Mouse (Mus musculus): Measurements from ENCODE around the gene Snx21. TPM values are rescaled to one million over a fixed set of nuclear protein-coding genes. Genes with fewer than 3 reads are reported as not detected.

Gene Snx21
- polyA plus RNA-seq, 1 experiment from 2014 or later: 12.1 TPM

- Histone ChIP-seq H3K27ac (ENCODE audit: low read length) (no peak overlapping the region), H3K4me1 (ENCODE audit: control insufficient read depth, low read depth, low read length) (peaks cover 23% of the 10 kb centered on the region), H3K27me3 (ENCODE audit: control insufficient read depth, insufficient read depth, low read depth, low read length) (peaks cover 11% of the 10 kb centered on the region), H3K4me3 (ENCODE audit: low read depth, low read length) (no peak overlapping the region), H3K9ac (ENCODE audit: low read depth, low read length) (no peak overlapping the region), H3K9me3 (replicated peaks; ENCODE audit: control insufficient read depth, low read length) (no peaks in the 10 kb centered on the region), H3K4me2 (ENCODE audit: low read depth, low read length) (no peak overlapping the region), H3K36me3 (ENCODE audit: control insufficient read depth, insufficient read depth) (peaks cover 14% of the 10 kb centered on the region)
- no peak for ATAC-seq (ENCODE audit: low read depth)
- WGBS (ENCODE audit: insufficient replicate concordance): 63% methylated on average over 17 of the region's 17 CpGs
Observed at GRCm38 (mm10) chr2:164776801-164777200, 8.8 kb upstream of the Snx21 start.

- H3K4me3 ChIP-seq (ENCODE audit: low read depth, low read length): no peak overlapping the region
Observed at GRCm38 (mm10) chr2:164777246-164778014, 8.2 kb upstream of the Snx21 start.

GRCm38 (mm10) chr2:164778015-164778287, 7.7 kb upstream of the Snx21 start:
- peaks cover 13% of the 10 kb centered on the region for H3K4me1 ChIP-seq (ENCODE audit: control insufficient read depth, low read depth, low read length)
- no peak overlapping the region for H3K27ac ChIP-seq (ENCODE audit: low read length)
- H3K9ac ChIP-seq (ENCODE audit: low read depth, low read length): no peak overlapping the region
- H3K27me3 ChIP-seq (ENCODE audit: control insufficient read depth, insufficient read depth, low read depth, low read length): peaks cover 11% of the 10 kb centered on the region
- WGBS (ENCODE audit: insufficient replicate concordance): 83% methylated on average over 11 of the region's 11 CpGs
- no peak overlapping the region for H3K4me3 ChIP-seq (ENCODE audit: low read depth, low read length)
- H3K36me3 ChIP-seq (ENCODE audit: control insufficient read depth, insufficient read depth): peaks cover 3% of the 10 kb centered on the region
- no peaks in the 10 kb centered on the region for H3K9me3 ChIP-seq (replicated peaks; ENCODE audit: control insufficient read depth, low read length)
- ATAC-seq (ENCODE audit: low read depth): no peak
- H3K4me2 ChIP-seq (ENCODE audit: low read depth, low read length): no peak overlapping the region

More at GRCm38 (mm10) chr2:164777246-164778014, 8.2 kb upstream of the Snx21 start:
- no peaks in the 10 kb centered on the region for H3K9me3 ChIP-seq (replicated peaks; ENCODE audit: control insufficient read depth, low read length)
- peaks cover 11% of the 10 kb centered on the region for H3K27me3 ChIP-seq (ENCODE audit: control insufficient read depth, insufficient read depth, low read depth, low read length)
- H3K27ac ChIP-seq (ENCODE audit: low read length): no peak overlapping the region
- H3K9ac ChIP-seq (ENCODE audit: low read depth, low read length): no peak overlapping the region
- ATAC-seq (ENCODE audit: low read depth): no peak
- H3K4me2 ChIP-seq (ENCODE audit: low read depth, low read length): no peak overlapping the region
- WGBS (ENCODE audit: insufficient replicate concordance): 77% methylated on average over 30 of the region's 30 CpGs
- H3K36me3 ChIP-seq (ENCODE audit: control insufficient read depth, insufficient read depth): peaks cover 8% of the 10 kb centered on the region
- peaks cover 17% of the 10 kb centered on the region for H3K4me1 ChIP-seq (ENCODE audit: control insufficient read depth, low read depth, low read length)

DNA sequence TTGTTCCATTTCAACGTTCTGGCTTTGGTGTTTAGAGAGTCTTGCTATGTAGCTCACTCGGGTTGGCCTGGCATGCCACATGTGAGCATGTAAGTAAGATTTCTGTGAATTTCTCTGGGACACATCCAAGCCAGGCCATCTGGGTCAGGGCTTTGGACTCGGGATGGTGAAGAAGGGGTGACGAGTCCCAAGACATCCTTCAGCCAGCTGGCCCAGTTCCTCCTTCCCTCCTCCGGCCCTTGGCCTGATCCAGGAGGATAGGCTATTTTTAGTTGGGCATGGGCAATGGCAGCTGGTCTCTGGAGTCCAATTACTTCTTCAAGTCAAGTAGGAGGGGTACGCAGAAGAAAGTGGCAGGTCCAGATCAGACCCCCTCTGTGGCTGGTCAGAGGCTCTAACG, 6.8 kb upstream of the Snx21 start:
- Histone ChIP-seq H3K27ac (ENCODE audit: low read length) (no peak overlapping the region), H3K9ac (ENCODE audit: low read depth, low read length) (no peak overlapping the region), H3K27me3 (ENCODE audit: control insufficient read depth, insufficient read depth, low read depth, low read length) (peaks cover 11% of the 10 kb centered on the region), H3K9me3 (replicated peaks; ENCODE audit: control insufficient read depth, low read length) (no peaks in the 10 kb centered on the region), H3K36me3 (ENCODE audit: control insufficient read depth, insufficient read depth) (no peaks in the 10 kb centered on the region), H3K4me1 (ENCODE audit: control insufficient read depth, low read depth, low read length) (peaks cover 5% of the 10 kb centered on the region), H3K4me3 (ENCODE audit: low read depth, low read length) (no peak overlapping the region), H3K4me2 (ENCODE audit: low read depth, low read length) (no peak overlapping the region)
- no peak for ATAC-seq (ENCODE audit: low read depth)
- WGBS (ENCODE audit: insufficient replicate concordance): 67% methylated on average over 7 of the region's 7 CpGs

GRCm38 (mm10) chr2:164779481-164780086, 6.0 kb upstream of the Snx21 start, which contains the start of gene Tnnc2:
Tnnc2 (minus strand) TSS chr2:164779967.
- H3K9ac ChIP-seq (ENCODE audit: low read depth, low read length): no peak within 1 kb of the TSS
- H3K27ac ChIP-seq (ENCODE audit: low read length): no peak within 1 kb of the TSS
- no peak for ATAC-seq (ENCODE audit: low read depth)
- whole genome bisulfite sequencing (ENCODE audit: insufficient replicate concordance): 65% methylated on average over 8 of the region's 8 CpGs
- H3K4me1 ChIP-seq (ENCODE audit: control insufficient read depth, low read depth, low read length): peaks cover under 1% of the 10 kb centered on the region
- H3K4me3 ChIP-seq (ENCODE audit: low read depth, low read length): no peak within 1 kb of the TSS
- no peak within 1 kb of the TSS for H3K4me2 ChIP-seq (ENCODE audit: low read depth, low read length)
- peaks cover 11% of the 10 kb centered on the region for H3K27me3 ChIP-seq (ENCODE audit: control insufficient read depth, insufficient read depth, low read depth, low read length)
- no peaks in the 10 kb centered on the region for H3K9me3 ChIP-seq (replicated peaks; ENCODE audit: control insufficient read depth, low read length)
- H3K36me3 ChIP-seq (ENCODE audit: control insufficient read depth, insufficient read depth): no peaks in the 10 kb centered on the region

- Histone ChIP-seq H3K9me3 (replicated peaks; ENCODE audit: control insufficient read depth, low read length) (no peaks in the 10 kb centered on the region), H3K4me2 (ENCODE audit: low read depth, low read length) (no peak overlapping the region), H3K27ac (ENCODE audit: low read length) (no peak overlapping the region), H3K9ac (ENCODE audit: low read depth, low read length) (no peak overlapping the region), H3K4me3 (ENCODE audit: low read depth, low read length) (no peak overlapping the region), H3K27me3 (ENCODE audit: control insufficient read depth, insufficient read depth, low read depth, low read length) (peaks cover 4% of the 10 kb centered on the region), H3K36me3 (ENCODE audit: control insufficient read depth, insufficient read depth) (no peaks in the 10 kb centered on the region), H3K4me1 (ENCODE audit: control insufficient read depth, low read depth, low read length) (peaks cover 19% of the 10 kb centered on the region)
- no peak for ATAC-seq (ENCODE audit: low read depth)
- 61% methylated on average over 4 of the region's 4 CpGs for WGBS (ENCODE audit: insufficient replicate concordance)
Observed at GRCm38 (mm10) chr2:164781876-164782275, 3.7 kb upstream of the Snx21 start.

GRCm38 (mm10) chr2:164783926-164784581, 1.6 kb upstream of the Snx21 start:
- Histone ChIP-seq H3K27me3 (ENCODE audit: control insufficient read depth, insufficient read depth, low read depth, low read length) (peaks cover 4% of the 10 kb centered on the region), H3K4me3 (ENCODE audit: low read depth, low read length) (no peak overlapping the region), H3K27ac (ENCODE audit: low read length) (no peak overlapping the region), H3K4me1 (ENCODE audit: control insufficient read depth, low read depth, low read length) (peaks cover 32% of the 10 kb centered on the region), H3K36me3 (ENCODE audit: control insufficient read depth, insufficient read depth) (no peaks in the 10 kb centered on the region), H3K4me2 (ENCODE audit: low read depth, low read length) (no peak overlapping the region), H3K9me3 (replicated peaks; ENCODE audit: control insufficient read depth, low read length) (no peaks in the 10 kb centered on the region), H3K9ac (ENCODE audit: low read depth, low read length) (no peak overlapping the region)
- ATAC-seq (ENCODE audit: low read depth): no peak
- WGBS (ENCODE audit: insufficient replicate concordance): 62% methylated on average over 7 of the region's 7 CpGs

GRCm38 (mm10) chr2:164784869-164785420, 678 bp upstream of the Snx21 start:
- Histone ChIP-seq H3K4me2 (ENCODE audit: low read depth, low read length) (peak overlapping the region; percentile 98), H3K27ac (ENCODE audit: low read length) (peak overlapping the region; percentile 88), H3K9ac (ENCODE audit: low read depth, low read length) (peak overlapping the region; percentile 77), H3K4me3 (ENCODE audit: low read depth, low read length) (peak overlapping the region; percentile 71), H3K36me3 (ENCODE audit: control insufficient read depth, insufficient read depth) (0 out of 2 replicates have a peak, but pooled peaks cover 4% of the 10 kb centered on the region), H3K27me3 (ENCODE audit: control insufficient read depth, insufficient read depth, low read depth, low read length) (no peaks in the 10 kb centered on the region; the same call in 1 of the 2 replicates), H3K4me1 (ENCODE audit: control insufficient read depth, low read depth, low read length) (peaks cover 32% of the 10 kb centered on the region), H3K9me3 (replicated peaks; ENCODE audit: control insufficient read depth, low read length) (no peaks in the 10 kb centered on the region)
- no peak for ATAC-seq (ENCODE audit: low read depth)
- 3% methylated on average over 7 of the region's 7 CpGs for WGBS (ENCODE audit: insufficient replicate concordance)

Measured in liver, embryonic 16.5 days (tissue).